Mouse (Mus musculus): Measurements from ENCODE around the gene Gm45618. TPM values are rescaled to one million over a fixed set of nuclear protein-coding genes. Genes with fewer than 3 reads are reported as not detected.

The Gm45618 gene
- polyA plus RNA-seq, 1 experiment from 2014 or later: not detected

GRCm38 (mm10) chr7:142080876-142081275 lies 39.7 kb downstream of the Gm45618 start:
- Histone ChIP-seq H3K27ac (no peak overlapping the region), H3K4me3 (no peak overlapping the region), H3K9me3 (no peaks in the 10 kb centered on the region), H3K36me3 (no peaks in the 10 kb centered on the region), H3K4me1 (peaks cover 23% of the 10 kb centered on the region), H3K4me2 (no peak overlapping the region), H3K9ac (no peak overlapping the region), H3K27me3 (peaks cover 40% of the 10 kb centered on the region)
- no peak for ATAC-seq (ENCODE audit: borderline replicate concordance, extremely low read depth, low FRiP score, low TSS enrichment)
- whole genome bisulfite sequencing: 72% methylated on average over 2 of the region's 2 CpGs

GRCm38 (mm10) chr7:142079365-142079764 lies 41.2 kb downstream of the Gm45618 start:
- no peak for ATAC-seq (ENCODE audit: borderline replicate concordance, extremely low read depth, low FRiP score, low TSS enrichment)
- H3K4me2 ChIP-seq: no peak overlapping the region
- no peak overlapping the region for H3K9ac ChIP-seq
- 45% methylated on average over 5 of the region's 5 CpGs for WGBS
- H3K27ac ChIP-seq: no peak overlapping the region
- H3K36me3 ChIP-seq: no peaks in the 10 kb centered on the region
- no peaks in the 10 kb centered on the region for H3K9me3 ChIP-seq
- peaks cover 17% of the 10 kb centered on the region for H3K4me1 ChIP-seq
- H3K4me3 ChIP-seq: no peak overlapping the region
- H3K27me3 ChIP-seq: peaks cover 40% of the 10 kb centered on the region

- H3K4me3 ChIP-seq: no peak overlapping the region
- no peak for ATAC-seq (ENCODE audit: borderline replicate concordance, extremely low read depth, low FRiP score, low TSS enrichment)
- no peaks in the 10 kb centered on the region for H3K36me3 ChIP-seq
- H3K9ac ChIP-seq: no peak overlapping the region
- 63% methylated on average over 3 of the region's 3 CpGs for WGBS
- peaks cover 5% of the 10 kb centered on the region; the same call in 1 of the 2 replicates for H3K4me1 ChIP-seq
- no peaks in the 10 kb centered on the region for H3K9me3 ChIP-seq
- H3K27ac ChIP-seq: no peak overlapping the region
- peaks cover 21% of the 10 kb centered on the region for H3K27me3 ChIP-seq
- no peak overlapping the region for H3K4me2 ChIP-seq
These were observed 43.4 kb downstream of the Gm45618 start for GRCm38 (mm10) chr7:142077138-142077537.

- ATAC-seq (ENCODE audit: borderline replicate concordance, extremely low read depth, low FRiP score, low TSS enrichment): no peak
- WGBS: 66% methylated on average over 8 of the region's 8 CpGs
These were observed 46.2 kb downstream of the Gm45618 start for GRCm38 (mm10) chr7:142074146-142074886.

GRCm38 (mm10) chr7:142071717-142072116 lies 48.8 kb downstream of the Gm45618 start:
- no peak overlapping the region for H3K27ac ChIP-seq
- no peak for ATAC-seq (ENCODE audit: borderline replicate concordance, extremely low read depth, low FRiP score, low TSS enrichment)
- H3K4me1 ChIP-seq: no peaks in the 10 kb centered on the region
- peaks cover 3% of the 10 kb centered on the region; the same call in 1 of the 2 replicates for H3K27me3 ChIP-seq
- H3K36me3 ChIP-seq: no peaks in the 10 kb centered on the region
- no peaks in the 10 kb centered on the region for H3K9me3 ChIP-seq
- H3K4me2 ChIP-seq: no peak overlapping the region
- H3K9ac ChIP-seq: no peak overlapping the region
- no peak overlapping the region for H3K4me3 ChIP-seq

More at GRCm38 (mm10) chr7:142074146-142074886, 46.2 kb downstream of the Gm45618 start:
- Histone ChIP-seq H3K9ac (no peak overlapping the region), H3K4me1 (no peaks in the 10 kb centered on the region), H3K27ac (no peak overlapping the region), H3K36me3 (no peaks in the 10 kb centered on the region), H3K27me3 (peaks cover 3% of the 10 kb centered on the region; the same call in 1 of the 2 replicates), H3K9me3 (no peaks in the 10 kb centered on the region), H3K4me2 (no peak overlapping the region), H3K4me3 (no peak overlapping the region)

GRCm38 (mm10) chr7:142071212-142071578 lies 49.3 kb downstream of the Gm45618 start:
- Histone ChIP-seq H3K9me3 (no peaks in the 10 kb centered on the region), H3K4me3 (no peak overlapping the region), H3K27ac (no peak overlapping the region), H3K36me3 (no peaks in the 10 kb centered on the region), H3K9ac (no peak overlapping the region), H3K4me1 (no peaks in the 10 kb centered on the region), H3K27me3 (peaks cover 3% of the 10 kb centered on the region; the same call in 1 of the 2 replicates), H3K4me2 (peak overlapping the region; percentile 4; the same call in 1 of the 2 replicates)
- whole genome bisulfite sequencing: 10% methylated on average over 10 of the region's 10 CpGs
- 0 out of 2 replicates have a peak, but pooled peaks have one; percentile 27 for ATAC-seq (ENCODE audit: borderline replicate concordance, extremely low read depth, low FRiP score, low TSS enrichment)

GRCm38 (mm10) chr7:142070458-142071211 lies 49.9 kb downstream of the Gm45618 start:
- ATAC-seq (ENCODE audit: borderline replicate concordance, extremely low read depth, low FRiP score, low TSS enrichment): peak; percentile 49; the same call in 1 of the 2 replicates
- Histone ChIP-seq H3K4me3 (no peak overlapping the region), H3K9me3 (no peaks in the 10 kb centered on the region), H3K9ac (no peak overlapping the region), H3K4me2 (peak overlapping the region; percentile 4; the same call in 1 of the 2 replicates), H3K36me3 (no peaks in the 10 kb centered on the region), H3K4me1 (no peaks in the 10 kb centered on the region), H3K27me3 (peaks cover 3% of the 10 kb centered on the region; the same call in 1 of the 2 replicates), H3K27ac (no peak overlapping the region)
- 12% methylated on average over 13 of the region's 13 CpGs for WGBS

Other genes with a start within 250 kb of the Gm45618 start
- 46.5 and 50.7 TPM in 2 replicates for gene Tollip, start 202.2 kb downstream of the Gm45618 start, polyA plus RNA-seq (2015; fragmentation: Nextera tagmentation; extraction: Ambion mirVana)
- 0.48 and 0.69 TPM in 2 replicates for gene Brsk2, start 171.0 kb downstream of the Gm45618 start, polyA plus RNA-seq (2015; fragmentation: Nextera tagmentation; extraction: Ambion mirVana)
- 74.7 and 80.1 TPM in 2 replicates for gene Mob2, start 59.7 kb downstream of the Gm45618 start, polyA plus RNA-seq (2015; fragmentation: Nextera tagmentation; extraction: Ambion mirVana)
- 2.5 and 2.7 TPM in 2 replicates for gene Dusp8, start 24.9 kb downstream of the Gm45618 start, polyA plus RNA-seq (2015; fragmentation: Nextera tagmentation; extraction: Ambion mirVana)
- not detected in 2 replicates for gene Gm39115, start 15.3 kb upstream of the Gm45618 start, polyA plus RNA-seq (2015; fragmentation: Nextera tagmentation; extraction: Ambion mirVana)
- gene Gm45337, start 23.9 kb upstream of the Gm45618 start, polyA plus RNA-seq (2015; fragmentation: Nextera tagmentation; extraction: Ambion mirVana): not detected in 2 replicates
- gene Gm29735, start 36.4 kb upstream of the Gm45618 start, polyA plus RNA-seq (2015; fragmentation: Nextera tagmentation; extraction: Ambion mirVana): not detected in 2 replicates
- gene Gm4553, start 45.0 kb upstream of the Gm45618 start, polyA plus RNA-seq (2015; fragmentation: Nextera tagmentation; extraction: Ambion mirVana): not detected in 2 replicates
- gene Krtap5-2, start 55.3 kb upstream of the Gm45618 start, polyA plus RNA-seq (2015; fragmentation: Nextera tagmentation; extraction: Ambion mirVana): not detected in 2 replicates
- gene Gm10153, start 69.7 kb upstream of the Gm45618 start, polyA plus RNA-seq (2015; fragmentation: Nextera tagmentation; extraction: Ambion mirVana): not detected in 2 replicates
- not detected in 2 replicates for gene Krtap5-3, start 80.6 kb upstream of the Gm45618 start, polyA plus RNA-seq (2015; fragmentation: Nextera tagmentation; extraction: Ambion mirVana)
- not detected in 2 replicates for gene Gm7579, start 91.1 kb upstream of the Gm45618 start, polyA plus RNA-seq (2015; fragmentation: Nextera tagmentation; extraction: Ambion mirVana)
- gene Krtap5-5, start 109.2 kb upstream of the Gm45618 start, polyA plus RNA-seq (2015; fragmentation: Nextera tagmentation; extraction: Ambion mirVana): not detected in 2 replicates
- gene Gm40460, start 120.3 kb upstream of the Gm45618 start, polyA plus RNA-seq (2015; fragmentation: Nextera tagmentation; extraction: Ambion mirVana): not detected in 2 replicates
- not detected in 2 replicates for gene Gm2431, start 137.6 kb upstream of the Gm45618 start, polyA plus RNA-seq (2015; fragmentation: Nextera tagmentation; extraction: Ambion mirVana)
- gene Gm4559, start 153.6 kb upstream of the Gm45618 start, polyA plus RNA-seq (2015; fragmentation: Nextera tagmentation; extraction: Ambion mirVana): not detected in 2 replicates
- not detected in 2 replicates for gene Krtap5-1, start 176.4 kb upstream of the Gm45618 start, polyA plus RNA-seq (2015; fragmentation: Nextera tagmentation; extraction: Ambion mirVana)
- gene Krtap5-4, start 182.8 kb upstream of the Gm45618 start, polyA plus RNA-seq (2015; fragmentation: Nextera tagmentation; extraction: Ambion mirVana): not detected in 2 replicates

Measured in lung, embryonic 15.5 days (tissue).